Mouse (Mus musculus): ENCODE data around the gene Slc22a21. TPM values are rescaled to one million over a fixed set of nuclear protein-coding genes. Genes with fewer than 3 reads are reported as not detected.
A peak's percentile ranks its signal among the peaks of the same experiment; 100 is the strongest.

Gene Slc22a21
- 0.29 TPM in 1 of 2 replicates, not detected in the other for polyA plus RNA-seq (2012; ENCODE audit: insufficient read depth, low replicate concordance)

DNA sequence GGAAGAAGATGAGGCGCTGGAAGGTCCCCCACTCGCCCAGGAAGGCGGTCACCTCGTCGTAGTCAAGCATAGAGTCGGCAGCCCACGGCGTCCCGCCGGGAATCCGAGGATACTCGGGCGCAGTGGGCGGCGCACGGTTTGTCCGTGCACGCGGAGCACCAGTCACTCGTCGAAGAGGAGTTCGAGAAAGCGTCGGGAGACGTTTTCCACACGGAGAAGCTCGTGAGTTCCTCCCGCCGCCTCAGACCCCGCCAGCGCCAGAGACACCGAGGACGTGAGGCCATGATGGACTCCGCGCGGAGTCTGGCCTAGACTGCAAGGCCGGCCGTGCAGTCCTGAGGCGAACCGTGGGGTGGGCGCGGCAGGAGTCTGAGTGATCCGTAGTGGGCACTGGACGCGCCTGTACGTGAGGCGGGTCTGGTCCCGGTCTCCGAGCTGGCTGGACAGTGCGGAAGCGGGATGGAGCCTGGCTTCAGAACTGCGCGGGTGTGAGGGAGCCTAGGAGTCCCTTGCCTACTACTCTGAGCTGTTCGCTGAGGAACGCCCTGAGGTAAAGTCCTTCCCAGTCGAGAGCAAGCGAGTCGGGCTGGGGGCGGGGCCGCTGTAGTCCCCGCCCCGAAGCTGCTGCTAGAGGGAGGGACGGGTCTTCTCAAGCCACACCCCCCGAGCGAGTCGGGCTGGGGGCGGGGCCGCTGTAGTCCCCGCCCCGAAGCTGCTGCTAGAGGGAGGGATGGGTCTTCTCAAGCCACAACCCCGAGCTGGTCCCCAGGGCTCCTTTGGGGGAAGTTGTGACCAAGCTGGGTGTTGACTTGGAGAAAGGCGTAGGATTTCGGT is at the start of gene Slc22a21:
TSS of gene Slc22a21 (minus strand) at position 545 of the 834 bp plus-strand sequence.
- Histone ChIP-seq H3K9me3 (no peaks in the 10 kb centered on the region), H3K27me3 (replicated peaks) (peaks cover 16% of the 10 kb centered on the region), H3K4me3 (replicated peaks) (peak within 1 kb of the TSS; percentile 91), H3K4me1 (peaks cover 27% of the 10 kb centered on the region), H3K36me3 (replicated peaks; ENCODE audit: low read length) (no peaks in the 10 kb centered on the region)
- no peak for TF ChIP-seq GATA1 (IDR thresholded peaks at IDR 0.05; ENCODE audit: borderline replicate concordance, low read length)
- TF ChIP-seq FLI1 (IDR thresholded peaks at IDR 0.05; ENCODE audit: low read length): no peak

DNA sequence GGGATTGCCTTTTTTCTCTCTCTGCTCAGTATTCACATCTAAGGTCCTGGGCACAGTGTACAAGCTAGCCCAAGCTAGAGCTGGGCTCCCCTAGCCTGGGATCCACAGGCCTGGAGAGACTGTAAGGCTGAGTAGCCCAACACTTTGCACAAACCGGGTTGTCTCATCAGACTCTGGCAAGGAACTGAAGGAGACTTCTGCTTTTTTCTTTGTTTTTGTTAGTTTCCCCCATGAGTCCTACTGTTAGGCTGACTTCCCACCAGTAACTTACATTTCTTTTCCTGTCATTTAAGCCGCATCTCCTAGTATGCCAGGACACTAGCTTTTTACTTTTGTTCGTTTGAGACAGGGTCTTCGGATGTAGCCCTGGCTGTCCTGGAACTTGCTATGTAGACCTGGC is 48.9 kb upstream of the Slc22a21 start:
- H3K4me1 ChIP-seq: peaks cover 28% of the 10 kb centered on the region
- H3K4me3 ChIP-seq (replicated peaks): peak overlapping the region; percentile 2
- H3K36me3 ChIP-seq (replicated peaks; ENCODE audit: low read length): no peaks in the 10 kb centered on the region
- no peak for TF ChIP-seq GATA1 (IDR thresholded peaks at IDR 0.05; ENCODE audit: borderline replicate concordance, low read length)
- TF ChIP-seq FLI1 (IDR thresholded peaks at IDR 0.05; ENCODE audit: low read length): no peak
- no peaks in the 10 kb centered on the region for H3K9me3 ChIP-seq
- peaks cover 59% of the 10 kb centered on the region for H3K27me3 ChIP-seq (replicated peaks)

DNA sequence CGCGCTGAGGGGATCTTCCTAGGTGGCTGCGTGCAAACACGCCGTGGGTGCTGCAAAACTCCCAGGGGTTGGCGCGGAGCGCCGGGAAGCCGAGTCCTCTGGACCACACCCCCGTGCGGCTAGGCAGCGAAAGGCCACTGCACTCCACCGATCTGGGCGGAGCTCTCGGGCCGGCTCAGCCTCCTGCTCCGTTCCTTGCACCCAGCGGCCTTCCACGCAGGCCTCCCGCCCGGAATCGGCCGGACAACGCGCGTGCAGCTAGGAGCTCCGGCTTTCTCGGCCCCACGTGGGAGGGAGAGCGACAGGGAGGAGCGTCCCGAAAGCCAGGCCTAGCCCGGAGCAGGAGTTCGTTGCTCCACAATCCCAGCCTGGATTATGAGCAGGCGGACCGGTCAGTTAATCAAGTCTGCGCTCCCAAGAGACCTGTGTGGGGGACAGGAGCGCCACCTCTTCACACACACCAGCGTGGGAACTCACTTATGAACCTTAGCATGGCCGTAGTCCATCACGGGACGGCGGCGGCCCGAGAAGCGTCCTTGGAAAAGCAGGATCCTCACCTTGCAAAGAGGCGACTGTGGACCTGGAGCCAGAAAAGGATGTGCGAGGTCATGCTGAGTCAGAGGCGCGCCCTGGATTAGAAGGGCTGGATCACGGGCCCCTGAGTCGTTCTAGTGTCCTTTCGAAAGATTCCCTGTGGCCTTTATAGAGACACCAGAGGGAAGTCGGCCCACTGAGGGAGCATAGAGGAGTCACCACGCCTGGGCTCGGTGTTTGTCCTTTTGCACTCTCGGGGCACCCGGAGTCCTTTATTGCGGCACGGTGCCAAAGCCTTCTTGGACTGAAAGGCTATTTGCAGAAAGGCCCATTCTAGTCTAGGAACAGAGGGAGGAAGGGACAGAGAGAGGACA is 48.2 kb upstream of the Slc22a21 start, which contains the start of gene Slc22a4:
TSS of gene Slc22a4 (minus strand) at position 47 of the 908 bp plus-strand sequence.
- Histone ChIP-seq H3K36me3 (replicated peaks; ENCODE audit: low read length) (no peaks in the 10 kb centered on the region), H3K4me1 (peaks cover 28% of the 10 kb centered on the region)

DNA sequence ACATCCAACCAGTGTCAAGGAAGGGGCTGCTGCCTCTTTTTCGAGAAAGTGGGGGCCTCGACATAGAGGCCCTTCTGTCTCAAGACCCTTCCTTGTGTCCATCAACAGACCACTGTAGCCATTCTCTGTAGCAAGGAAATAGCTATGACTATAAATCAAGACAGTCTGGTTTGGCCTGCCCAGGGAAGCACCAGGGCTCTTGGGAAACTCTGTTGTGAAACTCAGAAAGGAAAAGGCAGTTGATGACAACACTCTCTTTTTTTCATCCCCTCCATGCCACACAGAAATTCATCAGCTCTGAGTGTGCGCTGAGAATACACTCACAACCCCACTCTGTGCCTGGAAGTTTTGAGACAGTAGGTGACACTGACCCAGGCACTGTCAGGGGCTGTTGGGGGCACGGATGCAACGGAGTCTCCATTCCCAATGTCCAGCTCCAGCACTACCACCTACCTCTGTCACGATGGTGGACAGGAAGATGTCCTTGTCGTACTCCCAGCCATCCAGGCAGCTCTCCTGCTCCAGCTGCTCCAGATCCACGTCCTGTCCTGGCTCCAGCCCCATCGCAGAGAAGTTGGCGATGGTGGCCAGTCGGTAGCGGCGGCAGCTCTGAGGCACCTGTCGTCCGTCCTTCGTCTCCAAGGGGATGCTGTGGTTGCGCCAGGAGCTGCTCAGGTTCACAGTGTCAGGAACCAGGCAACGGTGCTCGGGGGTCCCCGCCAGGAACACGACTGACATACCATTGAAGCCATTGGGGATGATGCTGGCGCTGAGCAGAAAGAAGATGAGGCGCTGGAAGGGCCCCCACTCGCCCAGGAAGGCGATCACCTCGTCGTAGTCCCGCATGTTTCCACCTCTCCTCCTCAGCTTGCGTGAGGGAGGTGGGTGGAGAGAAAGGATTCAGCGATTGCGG is 47.3 kb upstream of the Slc22a21 start:
- Histone ChIP-seq H3K27me3 (replicated peaks) (peaks cover 66% of the 10 kb centered on the region), H3K4me1 (peaks cover 28% of the 10 kb centered on the region), H3K9me3 (no peaks in the 10 kb centered on the region), H3K36me3 (replicated peaks; ENCODE audit: low read length) (no peaks in the 10 kb centered on the region), H3K4me3 (replicated peaks) (peak overlapping the region; percentile 90)
- TF ChIP-seq GATA1 (IDR thresholded peaks at IDR 0.05; ENCODE audit: borderline replicate concordance, low read length) (no peak), FLI1 (IDR thresholded peaks at IDR 0.05; ENCODE audit: low read length) (no peak)

More for the DNA sequence above, 48.2 kb upstream of the Slc22a21 start, which contains the start of gene Slc22a4:
- TF ChIP-seq GATA1 (IDR thresholded peaks at IDR 0.05; ENCODE audit: borderline replicate concordance, low read length) (no peak), FLI1 (IDR thresholded peaks at IDR 0.05; ENCODE audit: low read length) (no peak)
- Histone ChIP-seq H3K4me3 (replicated peaks) (peak within 1 kb of the TSS; percentile 90), H3K27me3 (replicated peaks) (peaks cover 59% of the 10 kb centered on the region), H3K9me3 (no peaks in the 10 kb centered on the region)

DNA sequence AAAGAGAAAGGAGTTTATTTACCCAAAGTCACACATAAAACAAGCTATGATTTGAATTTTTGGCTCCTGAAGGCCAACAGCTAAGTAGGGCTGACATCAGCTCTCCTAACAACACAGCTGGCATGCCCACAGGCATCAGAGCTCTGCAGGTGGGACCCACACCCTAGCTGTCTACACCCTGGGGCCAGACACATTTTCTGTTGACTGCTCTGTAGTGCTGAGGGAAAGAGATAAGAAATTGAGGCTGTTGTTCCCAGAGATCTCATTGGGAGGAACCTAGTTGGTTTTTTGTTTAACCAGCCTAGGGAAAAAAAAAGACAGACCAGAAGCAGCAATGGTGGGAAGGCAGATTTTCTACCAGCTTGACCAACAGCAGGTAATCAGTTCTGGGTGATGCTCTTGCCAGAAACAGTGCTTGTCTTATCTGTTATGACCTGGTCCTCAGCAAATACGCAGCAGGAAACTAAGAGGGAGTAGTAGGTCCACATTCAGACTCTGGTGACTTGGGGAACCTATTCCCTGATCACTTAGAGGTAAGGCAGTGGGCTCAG is 46.4 kb upstream of the Slc22a21 start:
- Histone ChIP-seq H3K36me3 (replicated peaks; ENCODE audit: low read length) (no peaks in the 10 kb centered on the region), H3K27me3 (replicated peaks) (peaks cover 68% of the 10 kb centered on the region), H3K4me3 (replicated peaks) (no peak overlapping the region), H3K4me1 (peaks cover 28% of the 10 kb centered on the region), H3K9me3 (no peaks in the 10 kb centered on the region)
- TF ChIP-seq FLI1 (IDR thresholded peaks at IDR 0.05; ENCODE audit: low read length) (no peak), GATA1 (IDR thresholded peaks at IDR 0.05; ENCODE audit: borderline replicate concordance, low read length) (no peak)

DNA sequence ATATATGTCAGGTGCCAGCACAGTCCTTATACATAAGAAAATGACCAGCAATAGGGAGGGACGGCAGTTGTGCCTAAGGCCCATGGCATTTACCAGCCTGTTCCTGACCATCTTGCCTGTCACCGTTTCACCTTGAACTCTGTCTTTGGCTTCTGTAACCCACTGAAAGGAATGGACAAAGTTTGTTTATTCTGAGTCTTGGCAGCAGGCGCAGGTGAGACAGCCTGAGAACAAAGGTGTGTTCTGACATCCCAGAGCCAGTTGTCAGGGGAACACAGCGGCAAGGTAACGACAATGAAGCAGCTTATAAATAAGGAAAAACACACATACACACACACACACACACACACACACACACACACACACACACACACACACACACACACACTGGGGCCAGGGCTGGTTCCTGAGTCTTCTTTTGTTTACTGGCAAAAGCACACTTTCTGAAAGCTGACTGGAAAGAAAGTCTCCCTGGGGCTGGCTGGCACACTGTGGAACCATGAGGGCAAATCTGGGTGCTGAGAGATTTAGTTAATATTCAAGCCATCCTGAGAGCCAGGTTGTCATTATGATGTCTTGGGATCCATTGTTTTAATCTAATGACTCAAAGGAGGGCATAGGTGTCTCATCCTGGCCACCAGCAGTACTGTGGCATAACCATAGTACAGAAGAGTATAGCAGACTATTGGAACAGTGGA is 41.4 kb upstream of the Slc22a21 start:
- no peak for TF ChIP-seq GATA1 (IDR thresholded peaks at IDR 0.05; ENCODE audit: borderline replicate concordance, low read length)
- no peaks in the 10 kb centered on the region for H3K9me3 ChIP-seq
- peaks cover 18% of the 10 kb centered on the region; the same call in 1 of the 2 replicates for H3K4me1 ChIP-seq
- H3K36me3 ChIP-seq (replicated peaks; ENCODE audit: low read length): no peaks in the 10 kb centered on the region
- no peak overlapping the region for H3K4me3 ChIP-seq (replicated peaks)
- H3K27me3 ChIP-seq (replicated peaks): peaks cover 43% of the 10 kb centered on the region

DNA sequence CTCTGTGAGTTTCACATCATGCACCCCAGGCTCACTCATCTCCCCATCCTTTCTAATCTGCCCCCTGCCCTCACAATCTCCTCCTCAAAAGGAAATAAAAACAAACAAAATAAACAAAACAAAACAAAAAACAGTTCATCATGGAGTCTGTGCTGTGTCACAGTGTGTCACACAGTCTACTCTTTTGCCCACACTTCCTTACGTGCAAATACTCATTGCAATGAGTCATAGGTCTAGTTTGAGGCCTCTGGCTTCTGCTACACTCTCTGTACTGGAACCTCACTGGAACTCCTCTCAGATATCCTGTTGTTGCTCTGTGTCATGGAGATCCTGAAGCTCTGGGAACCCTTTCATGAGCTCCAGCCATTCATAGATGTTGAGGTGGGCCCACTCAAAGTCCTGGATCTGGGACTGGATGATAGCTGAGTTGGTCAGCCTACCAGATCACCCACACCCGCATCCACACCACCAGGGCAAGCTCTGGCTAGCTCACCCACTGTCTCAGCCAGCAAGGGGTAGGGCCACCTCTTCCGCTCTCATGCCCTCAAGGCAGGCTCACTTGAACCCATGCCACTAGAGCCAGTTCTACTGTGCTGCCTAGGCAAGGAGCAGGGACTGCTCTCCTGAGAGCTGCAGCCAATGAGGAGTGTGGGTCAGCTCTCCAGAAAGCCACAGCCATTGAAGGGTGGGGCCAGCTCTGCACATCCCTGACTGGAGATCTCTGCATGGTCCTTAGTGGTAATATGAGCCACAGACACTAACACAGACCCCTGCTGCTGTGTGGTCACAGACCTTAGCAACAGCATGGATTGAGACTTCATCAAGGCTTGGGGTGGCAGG is 39.0 kb upstream of the Slc22a21 start:
- peaks cover 14% of the 10 kb centered on the region; the same call in 1 of the 2 replicates for H3K4me1 ChIP-seq
- H3K27me3 ChIP-seq (replicated peaks): peaks cover 25% of the 10 kb centered on the region
- TF ChIP-seq GATA1 (IDR thresholded peaks at IDR 0.05; ENCODE audit: borderline replicate concordance, low read length) (no peak), FLI1 (IDR thresholded peaks at IDR 0.05; ENCODE audit: low read length) (no peak)
- no peaks in the 10 kb centered on the region for H3K9me3 ChIP-seq
- H3K36me3 ChIP-seq (replicated peaks; ENCODE audit: low read length): no peaks in the 10 kb centered on the region
- H3K4me3 ChIP-seq (replicated peaks): peak overlapping the region; percentile 52

All from megakaryocyte, embryonic 14.5 days (primary cell).